Mouse (Mus musculus) midbrain, embryonic 14.5 days (tissue): ENCODE results near the gene Tjp3. TPM values are rescaled to one million over a fixed set of nuclear protein-coding genes. Genes with fewer than 3 reads are reported as not detected.

Source experiments
- ATAC-seq: fragments of 200-750 bp; cut with Nextera tagmentation; 2 replicates; pipeline ENCODE4 v1.8.0; 2017; ENCODE audit warnings: moderate number of reproducible peaks, moderate library complexity; ENCODE audit not compliant: low FRiP score, low TSS enrichment
- DNase-seq: peaks from one replicate; pipeline ENCODE4 v3.0.0-alpha.2; 2015
- H3K27ac ChIP-seq: fragments of 300-500 bp; sonication (generic); replicated peaks from 2 replicates; pipeline ENCODE4 v1.5.1; 2014; ENCODE audit warnings: mild to moderate bottlenecking, low read depth, low read length, moderate library complexity
- H3K27me3 ChIP-seq: fragments of 300-500 bp; sonication (generic); 2 replicates; pipeline ENCODE4 v1.6.1; 2014; ENCODE audit warnings: low read length, control low read depth, mixed read lengths; ENCODE audit not compliant: control insufficient read depth, insufficient read depth
- H3K36me3 ChIP-seq: fragments of 300-500 bp; sonication (generic); 2 replicates; pipeline ENCODE4 v1.6.1; 2014; ENCODE audit warnings: low read length, control low read depth; ENCODE audit not compliant: control insufficient read depth, insufficient read depth
- H3K4me1 ChIP-seq: fragments of 300-500 bp; sonication (generic); 2 replicates; pipeline ENCODE4 v1.6.1; 2014; ENCODE audit warnings: mild to moderate bottlenecking, antibody characterized with exemption, low read length, control low read depth; ENCODE audit not compliant: control insufficient read depth, insufficient read depth
- H3K4me2 ChIP-seq: fragments of 300-500 bp; sonication (generic); 2 replicates; pipeline ENCODE4 v1.6.1; 2014; ENCODE audit warnings: mild to moderate bottlenecking, low read length, moderate library complexity
- H3K4me3 ChIP-seq: fragments of 300-500 bp; sonication (generic); replicated peaks from 2 replicates; pipeline ENCODE4 v1.5.1; 2014; ENCODE audit warnings: low read depth, low read length
- H3K9ac ChIP-seq: fragments of 300-500 bp; sonication (generic); replicated peaks from 2 replicates; pipeline ENCODE4 v1.6.1; 2014; ENCODE audit warnings: mild to moderate bottlenecking, low read length, moderate library complexity
- H3K9me3 ChIP-seq: fragments of 300-500 bp; sonication (generic); 2 replicates; pipeline ENCODE4 v1.6.1; 2016; ENCODE audit warnings: low read length, control low read depth, mixed read lengths; ENCODE audit not compliant: control insufficient read depth
- WGBS: fragments of 180-500 bp; shearing (Covaris S2); extraction: QIAGEN DNeasy Blood & Tissue Kit; methylation state at CpG from one replicate; pipeline ENCODE4 v1.1.7; 2014; 5-methylcytosine and 5-hydroxymethylcytosine counted together
- polyA plus RNA-seq: library from polyadenylated mRNA; unstranded; fragments of >200 nt; fragmentation: Nextera tagmentation; extraction: Ambion mirVana; gene quantifications from 2 replicates; pipeline ENCODE4 v1.2.1, GENCODE M21; 2014

Gene Tjp3
- polyA plus RNA-seq, 1 experiment from 2014 or later, result 4.4 TPM

DNA sequence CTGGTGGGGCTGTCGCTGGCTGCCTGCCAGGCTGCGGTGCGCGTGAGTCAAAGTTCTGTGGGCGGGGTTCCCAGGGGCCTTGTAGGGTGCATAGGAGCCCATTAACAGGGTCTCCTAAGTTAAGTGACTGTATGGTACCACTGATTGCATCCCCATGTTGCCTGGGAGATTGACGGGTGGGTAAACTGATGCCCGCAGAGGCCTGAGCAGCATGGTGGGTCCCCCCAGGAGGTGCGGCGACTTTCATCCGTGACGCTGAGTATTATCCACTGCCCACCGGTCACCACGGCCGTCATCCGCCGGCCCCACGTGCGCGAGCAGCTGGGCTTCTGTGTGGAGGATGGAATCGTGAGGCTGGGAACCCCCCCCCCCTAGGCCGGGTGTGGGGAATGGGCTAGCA is 19.0 kb downstream of the Tjp3 start:
- no peak overlapping the region for H3K4me3 ChIP-seq
- ATAC-seq, result no peak
- no peak overlapping the region for H3K27ac ChIP-seq
- 95% methylated on average over 21 of the region's 21 CpGs for WGBS
- H3K4me2 ChIP-seq, result no peak overlapping the region
- H3K4me1 ChIP-seq, result peaks cover 8% of the 10 kb centered on the region; the same call in 1 of the 2 replicates
- H3K36me3 ChIP-seq, result peaks cover 27% of the 10 kb centered on the region
- H3K27me3 ChIP-seq, result no peaks in the 10 kb centered on the region
- DNase-seq, result no peak
- no peaks in the 10 kb centered on the region for H3K9me3 ChIP-seq
- no peak overlapping the region for H3K9ac ChIP-seq

DNA sequence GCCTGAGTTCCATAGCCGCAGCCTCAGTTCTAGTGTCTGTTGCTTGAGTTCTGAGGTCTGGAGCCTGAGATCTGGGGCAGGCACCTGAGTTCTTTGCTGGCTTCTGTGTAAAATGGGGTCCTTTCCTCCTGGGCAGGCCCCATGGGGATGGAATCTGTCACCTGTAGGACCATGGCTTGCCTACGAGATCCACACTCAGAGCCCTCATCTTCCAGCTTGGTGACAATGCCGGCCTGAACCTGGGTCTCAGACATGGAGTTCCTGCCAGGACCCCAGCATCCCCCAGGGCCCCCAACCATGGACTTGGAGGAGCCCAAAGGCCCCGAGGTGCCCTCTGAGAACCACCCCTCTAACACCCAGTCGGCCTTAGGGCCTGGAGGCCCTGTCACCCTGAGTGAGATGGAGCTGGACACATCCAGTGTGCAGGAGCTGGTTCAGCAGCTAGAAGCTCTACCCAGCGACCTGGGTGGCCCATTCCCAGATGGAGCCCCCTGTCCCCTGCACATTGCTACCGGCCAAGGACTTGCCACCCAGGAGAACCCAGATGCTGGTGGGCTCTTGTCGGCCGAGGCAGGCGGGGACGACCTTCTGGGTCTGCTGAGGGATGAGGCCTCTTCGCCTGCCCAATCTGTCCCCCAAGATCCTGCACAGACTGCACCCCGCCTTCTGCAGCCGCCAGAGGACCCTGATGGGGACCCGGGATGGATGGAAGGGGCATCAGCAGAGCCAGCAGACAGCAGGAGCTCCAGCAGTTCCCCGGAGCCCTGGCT is 22.6 kb downstream of the Tjp3 start:
- Histone ChIP-seq H3K4me3 (peak overlapping the region; percentile 58), H3K9ac (peak overlapping the region; percentile 75), H3K27me3 (no peaks in the 10 kb centered on the region), H3K9me3 (no peaks in the 10 kb centered on the region), H3K4me2 (peak overlapping the region; percentile 77), H3K36me3 (peaks cover 42% of the 10 kb centered on the region), H3K27ac (no peak overlapping the region; the same call in 1 of the 2 replicates), H3K4me1 (peaks cover 12% of the 10 kb centered on the region; the same call in 1 of the 2 replicates)
- ATAC-seq (no peak), DNase-seq (no peak)
- 84% methylated on average over 16 of the region's 16 CpGs for WGBS

- peak; percentile 40; the same call in 1 of the 2 replicates for ATAC-seq
- no peak overlapping the region; the same call in 1 of the 2 replicates for H3K27ac ChIP-seq
- 2% methylated on average over 23 of the region's 23 CpGs for WGBS
These were observed 23.3 kb downstream of the Tjp3 start for GRCm38 (mm10) chr10:81268056-81268455.

DNA sequence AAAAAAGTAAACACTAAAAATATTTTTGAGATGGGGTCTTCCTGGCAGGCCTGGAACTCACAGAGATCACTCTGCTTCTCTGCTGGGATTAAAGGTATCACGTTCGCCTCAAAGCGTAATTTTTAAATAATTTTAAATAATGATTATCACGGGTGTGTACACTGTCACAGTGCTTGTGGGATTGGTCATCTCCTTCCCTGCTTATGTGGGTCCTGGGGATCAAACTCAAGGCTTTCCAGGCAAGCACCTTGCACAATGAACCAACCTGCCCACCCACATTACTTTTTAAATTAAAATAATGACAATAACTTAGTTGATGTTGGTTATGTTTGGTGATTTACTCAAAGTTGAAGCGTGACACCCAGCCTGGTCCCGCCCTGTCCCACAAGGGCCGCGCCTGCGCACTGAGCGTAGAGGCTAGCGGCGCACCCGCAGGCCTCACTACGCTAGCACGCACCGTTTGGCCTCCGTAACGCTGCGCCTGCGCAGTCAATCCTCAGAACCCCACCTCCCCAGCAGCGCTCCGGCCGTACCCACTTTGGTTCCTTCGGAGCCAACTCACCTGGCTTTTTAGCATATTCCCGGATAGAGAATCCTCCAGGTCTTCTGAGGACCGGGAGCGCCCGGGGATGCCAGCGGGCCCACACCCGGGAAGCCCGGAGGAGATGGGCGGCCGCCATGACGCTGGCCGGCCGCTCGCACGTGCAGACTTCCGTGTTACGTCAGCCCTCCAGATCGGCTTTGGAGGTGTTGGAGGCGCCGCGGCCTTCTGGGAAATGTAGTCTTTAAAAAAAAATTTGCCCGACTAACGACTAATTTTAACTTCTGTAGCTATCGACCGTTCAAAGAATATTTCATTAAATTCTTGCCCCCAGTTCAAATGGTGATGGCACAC is 24.9 kb downstream of the Tjp3 start, which contains the start of the genes Mrpl54 and Apba3:
TSS of gene Mrpl54 (minus strand) at position 724 of the 895 bp plus-strand sequence.
TSS of gene Apba3 (plus strand) at position 750 of the 895 bp plus-strand sequence.
- DNase-seq (peak; percentile 99), ATAC-seq (peak; percentile 93)
- peak within 1 kb of the TSS; percentile 81 for H3K27ac ChIP-seq
- 2% methylated on average over 48 of the region's 48 CpGs for WGBS
- H3K27me3 ChIP-seq, result no peaks in the 10 kb centered on the region
- peaks cover 43% of the 10 kb centered on the region for H3K36me3 ChIP-seq
- peak within 1 kb of the TSS; percentile 71 for H3K4me2 ChIP-seq
- peaks cover 12% of the 10 kb centered on the region; the same call in 1 of the 2 replicates for H3K4me1 ChIP-seq
- H3K9me3 ChIP-seq, result no peaks in the 10 kb centered on the region
- peak within 1 kb of the TSS; percentile 68 for H3K9ac ChIP-seq
- H3K4me3 ChIP-seq, result peak within 1 kb of the TSS; percentile 58

More at GRCm38 (mm10) chr10:81268056-81268455, 23.3 kb downstream of the Tjp3 start:
- peak overlapping the region; percentile 77 for H3K4me2 ChIP-seq
- DNase-seq, result peak; percentile 92
- no peaks in the 10 kb centered on the region for H3K9me3 ChIP-seq
- H3K27me3 ChIP-seq, result no peaks in the 10 kb centered on the region
- peaks cover 43% of the 10 kb centered on the region for H3K36me3 ChIP-seq
- H3K4me1 ChIP-seq, result peaks cover 12% of the 10 kb centered on the region; the same call in 1 of the 2 replicates
- peak overlapping the region; percentile 58 for H3K4me3 ChIP-seq
- peak overlapping the region; percentile 75 for H3K9ac ChIP-seq

- H3K27me3 ChIP-seq, result no peaks in the 10 kb centered on the region
- H3K4me2 ChIP-seq, result peak overlapping the region; percentile 71
- WGBS, result 96% methylated on average over 8 of the region's 8 CpGs
- H3K4me3 ChIP-seq, result peak overlapping the region; percentile 56
- peak overlapping the region; percentile 68; the same call in 1 of the 2 replicates for H3K9ac ChIP-seq
- H3K27ac ChIP-seq, result no peak overlapping the region
- no peaks in the 10 kb centered on the region; the same call in 1 of the 2 replicates for H3K9me3 ChIP-seq
- H3K4me1 ChIP-seq, result peaks cover 12% of the 10 kb centered on the region; the same call in 1 of the 2 replicates
- DNase-seq (no peak), ATAC-seq (no peak)
- H3K36me3 ChIP-seq, result peaks cover 37% of the 10 kb centered on the region
These were observed 25.8 kb downstream of the Tjp3 start for GRCm38 (mm10) chr10:81265540-81265939.

GRCm38 (mm10) chr10:81261025-81261424 is 30.4 kb downstream of the Tjp3 start:
- no peaks in the 10 kb centered on the region; the same call in 1 of the 2 replicates for H3K9me3 ChIP-seq
- H3K4me1 ChIP-seq, result peaks cover 21% of the 10 kb centered on the region; the same call in 1 of the 2 replicates
- H3K4me2 ChIP-seq, result no peak overlapping the region
- no peak for ATAC-seq
- no peak overlapping the region for H3K4me3 ChIP-seq
- DNase-seq, result no peak
- H3K27me3 ChIP-seq, result peaks cover 18% of the 10 kb centered on the region
- no peak overlapping the region for H3K27ac ChIP-seq
- 90% methylated on average over 4 of the region's 4 CpGs for WGBS
- H3K36me3 ChIP-seq, result peaks cover 37% of the 10 kb centered on the region
- H3K9ac ChIP-seq, result no peak overlapping the region

GRCm38 (mm10) chr10:81259225-81259884 is 32.0 kb downstream of the Tjp3 start:
- Histone ChIP-seq H3K27ac (no peak overlapping the region), H3K9ac (peak overlapping the region; percentile 23; the same call in 1 of the 2 replicates), H3K36me3 (peaks cover 26% of the 10 kb centered on the region), H3K4me1 (peaks cover 16% of the 10 kb centered on the region; the same call in 1 of the 2 replicates), H3K4me3 (no peak overlapping the region), H3K4me2 (no peak overlapping the region), H3K27me3 (peaks cover 18% of the 10 kb centered on the region), H3K9me3 (no peaks in the 10 kb centered on the region; the same call in 1 of the 2 replicates)
- DNase-seq, result peak; percentile 46
- 46% methylated on average over 21 of the region's 21 CpGs for WGBS
- ATAC-seq, result no peak
